Mouse (Mus musculus) cortical plate, adult 2 months (tissue): ENCODE measurements around the gene Wdr11. TPM values are rescaled to one million over a fixed set of nuclear protein-coding genes. Genes with fewer than 3 reads are reported as not detected.

Experiments
- H3K27ac ChIP-seq: fragments of 200-500 bp; 2 replicates; pipeline ENCODE4 v1.5.1; 2012; ENCODE audit warnings: low read length, control low read depth, inconsistent platforms; ENCODE audit not compliant: insufficient read depth
- H3K4me1 ChIP-seq: fragments of 200-500 bp; 2 replicates; pipeline ENCODE4 v1.6.1; 2011; ENCODE audit warnings: low read length; ENCODE audit not compliant: control insufficient read depth, insufficient read depth
- H3K4me3 ChIP-seq: fragments of 200-500 bp; 2 replicates; pipeline ENCODE4 v1.5.1; 2011; ENCODE audit warnings: mild to moderate bottlenecking, low read length, control low read depth; ENCODE audit not compliant: insufficient read depth
- CTCF ChIP-seq: fragments of 200-500 bp; IDR thresholded peaks from 2 replicates; pipeline ENCODE4 v1.5.1; 2011; ENCODE audit warnings: mild to moderate bottlenecking, control low read depth, low read length; ENCODE audit not compliant: insufficient read depth; ENCODE audit errors: extremely low read depth
- POLR2A ChIP-seq: fragments of 200-500 bp; IDR thresholded peaks from 2 replicates; pipeline ENCODE4 v1.6.1; 2011; ENCODE audit warnings: mild to moderate bottlenecking, low read length, control low read depth; ENCODE audit not compliant: insufficient read depth; ENCODE audit errors: extremely low read depth
- polyA plus RNA-seq: library from polyadenylated mRNA; depleted of rRNA; stranded (reverse); fragments of >200 nt; gene quantifications from 2 replicates; pipeline ENCODE4 v1.2.3, GENCODE M21; 2012

The Wdr11 gene
- polyA plus RNA-seq, 1 experiment, result 30.5 TPM

DNA sequence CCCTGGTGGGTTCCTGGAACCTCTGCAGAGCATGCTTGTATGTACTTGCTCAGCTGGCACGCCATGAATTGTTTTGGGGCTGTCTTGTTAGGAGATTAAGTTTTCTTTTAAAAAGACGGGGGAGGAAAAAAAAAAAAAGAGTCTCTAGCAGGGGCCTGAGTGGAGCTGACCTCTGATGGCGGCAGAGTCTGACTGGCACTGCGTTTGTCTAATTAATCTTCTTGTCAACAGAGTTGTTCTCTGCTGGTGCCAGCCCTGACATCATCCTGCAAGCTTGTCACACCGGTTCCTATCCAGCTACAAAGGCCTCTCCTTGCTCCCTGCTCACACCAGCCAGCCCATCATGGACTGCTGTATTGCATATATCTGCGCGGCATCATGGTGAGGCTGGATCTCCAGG lies 60.1 kb downstream of the Wdr11 start:
- TF ChIP-seq POLR2A, result no peak
- no peak overlapping the region for H3K4me3 ChIP-seq
- no peak overlapping the region for H3K27ac ChIP-seq
- peaks cover 3% of the 10 kb centered on the region; the same call in 1 of the 2 replicates for H3K4me1 ChIP-seq

DNA sequence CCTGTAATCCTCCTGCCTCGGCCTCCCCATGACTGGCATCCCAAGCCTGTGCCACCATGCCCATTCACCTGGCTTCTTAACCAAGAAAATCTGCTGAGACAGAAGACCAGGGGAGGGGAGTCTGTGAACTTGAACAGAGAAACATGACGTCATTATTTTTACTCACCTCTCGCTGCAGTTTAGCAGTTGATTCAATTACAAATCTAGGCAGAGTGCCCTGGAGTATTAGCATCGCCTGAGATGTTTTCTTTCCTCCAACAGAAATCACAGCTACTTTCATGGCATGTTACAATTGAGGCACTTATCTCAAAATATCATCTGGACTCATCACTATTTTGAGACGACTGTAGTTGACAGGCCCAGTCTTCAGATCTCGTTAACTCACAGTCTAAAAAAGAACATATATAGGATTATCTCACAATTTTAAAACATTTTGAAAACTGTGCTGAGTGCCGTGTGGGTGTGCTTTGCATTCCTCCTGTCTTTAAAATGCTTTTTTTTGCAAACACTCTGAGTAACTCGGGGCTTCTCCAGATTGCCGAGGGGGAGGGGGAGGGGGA lies 61.3 kb downstream of the Wdr11 start:
- no peak for TF ChIP-seq CTCF
- TF ChIP-seq POLR2A, result no peak
- H3K4me3 ChIP-seq, result no peak overlapping the region

DNA sequence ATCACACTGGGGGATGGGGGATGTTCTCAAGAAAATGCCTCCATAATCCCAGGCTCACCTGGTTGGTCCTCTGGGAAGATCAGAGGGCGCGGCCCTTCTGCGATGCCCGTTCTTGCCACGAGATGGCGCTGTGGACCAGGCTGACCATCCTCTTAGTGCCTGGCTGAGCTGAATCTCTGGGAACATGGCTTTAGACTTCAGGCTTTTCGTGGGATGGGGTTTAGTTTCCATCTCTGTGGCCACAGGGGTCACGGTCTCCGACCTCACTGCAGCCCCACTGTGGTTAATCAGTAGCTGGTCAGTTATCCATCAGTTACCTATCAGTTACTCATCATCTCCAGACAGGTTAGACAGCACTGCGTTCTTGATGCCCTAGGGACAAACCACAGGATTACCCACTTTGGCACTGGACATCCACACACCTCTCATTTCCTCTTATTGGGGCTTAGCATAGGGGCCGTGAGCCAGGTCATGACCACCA lies 62.2 kb downstream of the Wdr11 start:
- Histone ChIP-seq H3K4me1 (peaks cover 3% of the 10 kb centered on the region; the same call in 1 of the 2 replicates), H3K27ac (no peak overlapping the region), H3K4me3 (no peak overlapping the region)
- TF ChIP-seq POLR2A, result no peak
- TF ChIP-seq CTCF, result peak; percentile 96

More for the DNA sequence above, 61.3 kb downstream of the Wdr11 start:
- Histone ChIP-seq H3K4me1 (peaks cover 3% of the 10 kb centered on the region; the same call in 1 of the 2 replicates), H3K27ac (no peak overlapping the region)

DNA sequence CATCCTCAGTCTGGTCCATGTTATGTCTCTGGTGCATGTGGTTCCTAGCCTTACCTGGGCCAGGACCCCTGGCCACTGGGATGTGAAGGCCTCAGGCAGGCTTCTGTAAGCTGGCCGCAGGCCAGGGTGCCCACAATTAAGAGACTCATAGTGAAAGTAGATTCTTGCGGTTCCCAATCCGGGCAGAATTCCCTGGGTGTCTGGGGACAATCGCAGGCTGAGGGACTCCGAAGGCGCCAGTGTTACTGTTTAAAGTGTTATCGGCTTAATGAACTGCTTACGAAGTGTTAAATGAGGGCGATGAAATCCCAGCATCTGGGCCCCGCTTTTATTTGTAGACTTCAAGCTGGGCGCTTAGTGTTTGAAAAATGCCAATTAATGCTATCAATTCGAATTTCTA lies 63.3 kb downstream of the Wdr11 start:
- TF ChIP-seq CTCF (no peak), POLR2A (no peak)

DNA sequence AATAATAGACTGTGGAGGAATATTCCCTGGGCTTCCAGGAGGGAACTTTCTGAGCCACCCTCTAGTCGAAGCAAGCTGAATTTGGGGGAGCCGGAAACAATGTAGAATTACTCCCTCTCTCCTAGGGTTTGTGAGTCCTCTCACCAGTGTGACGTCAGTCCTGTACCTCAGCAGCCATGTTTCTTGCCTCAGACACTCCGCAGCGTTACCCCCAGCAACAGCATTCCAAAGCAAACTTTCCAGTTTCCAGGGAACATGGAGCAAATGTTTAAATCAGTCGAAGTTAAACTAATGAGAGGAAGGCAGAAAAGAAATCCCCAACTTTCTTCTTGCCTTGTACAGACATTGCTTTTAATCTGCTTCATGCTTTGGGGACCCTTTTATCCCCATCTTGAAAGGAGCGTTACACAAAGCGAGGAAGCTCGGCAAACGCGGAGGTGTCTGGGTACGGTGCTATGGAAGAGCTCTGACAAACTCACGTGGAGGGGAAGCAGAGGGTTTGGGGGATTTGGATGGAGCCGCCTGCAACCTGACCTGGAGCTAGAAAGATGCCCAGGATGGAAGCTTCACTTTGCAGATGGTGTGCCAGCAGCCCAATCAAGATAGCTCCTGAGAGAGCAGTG lies 64.1 kb downstream of the Wdr11 start:
- H3K4me3 ChIP-seq, result no peak overlapping the region
- peaks cover 3% of the 10 kb centered on the region; the same call in 1 of the 2 replicates for H3K4me1 ChIP-seq
- TF ChIP-seq POLR2A, result no peak
- TF ChIP-seq CTCF, result no peak
- H3K27ac ChIP-seq, result no peak overlapping the region

More for the DNA sequence above, 63.3 kb downstream of the Wdr11 start:
- Histone ChIP-seq H3K27ac (no peak overlapping the region), H3K4me3 (no peak overlapping the region), H3K4me1 (peaks cover 3% of the 10 kb centered on the region; the same call in 1 of the 2 replicates)

DNA sequence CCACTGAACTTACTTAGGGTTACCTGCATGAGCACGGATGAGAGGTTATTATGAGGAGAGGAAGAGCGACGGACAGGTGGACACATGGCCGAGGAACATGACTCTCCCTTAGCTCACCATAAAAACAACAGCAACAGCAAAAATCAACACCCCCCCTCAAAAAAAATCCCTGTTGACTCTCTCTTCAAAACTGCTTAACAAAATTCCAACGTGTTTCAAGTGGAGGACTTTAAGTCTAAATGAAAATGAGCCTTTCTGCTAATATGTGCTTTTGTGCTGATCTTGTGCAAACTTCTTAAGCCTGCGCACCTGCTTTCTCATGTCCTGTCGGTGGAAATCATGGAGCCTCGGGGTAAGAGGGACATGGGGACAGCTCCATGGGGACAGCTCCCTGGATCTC lies 66.2 kb downstream of the Wdr11 start:
- TF ChIP-seq POLR2A, result no peak

DNA sequence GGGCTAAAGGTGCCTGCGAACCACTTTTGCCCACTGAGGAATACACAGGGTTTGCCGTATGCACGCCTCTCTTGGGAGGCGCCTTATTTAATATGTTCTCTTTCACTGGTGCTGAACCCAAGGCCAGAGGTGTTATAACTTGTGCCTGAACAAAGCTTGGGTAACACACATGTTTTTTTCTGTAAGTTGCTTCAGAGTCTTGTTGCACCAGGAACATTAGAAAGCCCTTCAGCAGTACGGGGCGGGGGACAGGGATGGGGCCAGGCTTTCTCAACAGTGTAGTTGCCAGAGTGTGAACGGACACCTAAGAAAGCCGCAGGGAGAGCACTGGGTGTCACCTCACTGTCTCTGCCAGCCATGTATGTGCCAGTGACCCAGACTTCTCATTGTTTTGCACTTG lies 68.1 kb downstream of the Wdr11 start:
- H3K4me1 ChIP-seq, result peaks cover 3% of the 10 kb centered on the region
- no peak for TF ChIP-seq POLR2A
- no peak for TF ChIP-seq CTCF
- H3K4me3 ChIP-seq, result no peak overlapping the region
- H3K27ac ChIP-seq, result no peak overlapping the region

More for the DNA sequence above, 66.2 kb downstream of the Wdr11 start:
- H3K4me3 ChIP-seq, result no peak overlapping the region
- peaks cover 6% of the 10 kb centered on the region; the same call in 1 of the 2 replicates for H3K4me1 ChIP-seq
- H3K27ac ChIP-seq, result no peak overlapping the region

DNA sequence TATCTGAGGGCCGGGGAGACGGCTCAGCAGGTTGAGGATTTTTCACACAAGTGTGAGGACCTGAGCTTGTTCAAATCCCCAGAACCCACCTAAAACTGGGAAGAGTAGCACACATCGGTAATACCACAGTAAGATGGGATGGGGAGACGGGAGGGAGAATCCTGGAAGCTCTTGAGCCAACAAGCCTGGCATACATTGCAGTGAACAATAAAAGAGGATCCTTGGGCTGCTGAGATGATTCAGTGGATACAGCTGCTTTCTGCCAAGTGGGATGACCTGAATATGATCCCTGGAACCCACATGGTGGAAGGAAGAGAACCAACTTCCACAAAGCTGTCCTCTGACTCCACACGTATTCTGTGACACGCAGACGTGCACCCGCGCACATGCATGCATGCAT lies 68.9 kb downstream of the Wdr11 start:
- H3K27ac ChIP-seq, result no peak overlapping the region
- no peak overlapping the region for H3K4me3 ChIP-seq
- H3K4me1 ChIP-seq, result peaks cover 3% of the 10 kb centered on the region
- TF ChIP-seq CTCF (no peak), POLR2A (no peak)

DNA sequence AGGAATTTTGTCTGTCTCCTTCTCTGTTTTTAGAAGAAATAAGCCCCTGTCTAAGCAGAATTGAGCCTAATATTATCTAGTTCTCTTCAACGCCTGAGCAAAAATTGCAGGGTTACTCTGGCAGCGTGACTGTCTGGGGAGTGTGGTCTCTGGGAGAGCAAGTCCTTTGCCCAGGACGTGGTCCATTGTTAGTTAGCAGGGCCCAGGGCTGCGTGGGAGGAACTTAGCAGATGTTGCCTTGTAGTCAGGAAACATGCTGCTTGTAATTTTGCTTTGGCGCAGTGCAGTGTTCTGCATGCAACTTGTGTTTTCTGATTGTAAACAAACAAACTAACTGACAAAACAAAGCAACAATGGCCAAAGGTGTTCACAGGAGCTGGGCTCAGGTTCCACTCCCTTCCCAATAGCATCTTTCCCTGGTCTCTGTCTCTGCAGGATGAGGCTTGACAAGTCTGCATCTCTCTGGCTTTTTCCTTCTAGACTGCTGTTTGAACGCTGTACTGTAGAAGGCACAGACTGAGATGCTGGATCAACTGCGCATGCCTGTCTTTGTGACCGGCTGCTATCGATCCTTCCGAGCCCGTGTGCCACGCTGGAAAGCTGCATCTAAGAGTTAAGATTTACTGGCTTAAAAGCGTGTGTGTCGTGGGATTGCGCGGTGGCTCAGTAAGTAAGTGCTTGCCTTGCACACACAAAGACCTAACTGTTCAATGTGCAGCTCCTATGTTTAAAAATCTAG lies 70.6 kb downstream of the Wdr11 start:
- H3K4me1 ChIP-seq, result peaks cover 3% of the 10 kb centered on the region
- H3K27ac ChIP-seq, result no peak overlapping the region
- TF ChIP-seq CTCF (no peak), POLR2A (no peak)
- H3K4me3 ChIP-seq, result no peak overlapping the region
